Mouse (Mus musculus) MEL (cell line): Measurements from ENCODE around the gene Tsen15. TPM values are rescaled to one million over a fixed set of nuclear protein-coding genes. Genes with fewer than 3 reads are reported as not detected.

Experiments
- DNase-seq: peaks from one replicate; pipeline ENCODE4 v3.0.0; 2011; ENCODE audit warnings: low read depth, low spot score
- H3K27ac ChIP-seq: 2 replicates; pipeline ENCODE4 v1.5.1; 2012; ENCODE audit warnings: low read depth, mild to moderate bottlenecking, control low read depth, low read length, moderate library complexity; ENCODE audit not compliant: control insufficient read depth
- H3K27me3 ChIP-seq, 2 experiments: fragments of 150-350 bp in 1 of 2; sonication (generic) in 1 of 2; 2 replicates each; pipeline ENCODE4 v1.6.1; 2012; ENCODE audit warnings: low read length in 2 of 2, mild to moderate bottlenecking in 2 of 2, improper control_type of control experiment in 1 of 2, moderate library complexity in 1 of 2; ENCODE audit not compliant: insufficient read depth in 2 of 2, control insufficient read depth in 1 of 2
- H3K36me3 ChIP-seq, 2 experiments: 2 replicates each; pipeline ENCODE4 v1.6.1; 2012 to 2014; ENCODE audit warnings: low read length in 2 of 2, improper control_type of control experiment in 1 of 2, inconsistent platforms in 1 of 2, mild to moderate bottlenecking in 1 of 2; ENCODE audit not compliant: insufficient read depth in 2 of 2, control insufficient read depth in 1 of 2
- H3K4me1 ChIP-seq, 2 experiments: fragments of 150-350 bp in 1 of 2; sonication (generic) in 1 of 2; 2 replicates each; pipeline ENCODE4 v1.6.1; 2012; ENCODE audit warnings: low read length in 2 of 2, improper control_type of control experiment in 1 of 2, mild to moderate bottlenecking in 1 of 2; ENCODE audit not compliant: insufficient read depth in 2 of 2, control insufficient read depth in 1 of 2
- H3K4me3 ChIP-seq, 2 experiments: fragments of 150-350 bp in 1 of 2; sonication (generic) in 1 of 2; 2 replicates each; pipeline ENCODE4 v1.5.1; 2012; ENCODE audit warnings: low read depth in 2 of 2, low read length in 2 of 2, mild to moderate bottlenecking in 2 of 2, moderate library complexity in 2 of 2, control low read depth in 1 of 2, improper control_type of control experiment in 1 of 2; ENCODE audit not compliant: control insufficient read depth in 1 of 2, insufficient read depth in 1 of 2
- H3K79me2 ChIP-seq: 2 replicates; pipeline ENCODE4 v1.6.1; 2012; ENCODE audit warnings: mild to moderate bottlenecking, low read length, moderate library complexity; ENCODE audit not compliant: control insufficient read depth, poor library complexity, insufficient read depth
- H3K9ac ChIP-seq: 2 replicates; pipeline ENCODE4 v1.6.1; 2012; ENCODE audit warnings: low read depth, mild to moderate bottlenecking, control low read depth, low read length, moderate library complexity; ENCODE audit not compliant: control insufficient read depth, poor library complexity, severe bottlenecking
- H3K9me3 ChIP-seq: fragments of 150-350 bp; sonication (generic); replicated peaks from 2 replicates; pipeline ENCODE4 v1.6.1; 2012; ENCODE audit warnings: mild to moderate bottlenecking, low read length, improper control_type of control experiment, moderate library complexity; ENCODE audit not compliant: insufficient read depth
- CHD1 ChIP-seq: IDR thresholded peaks from 2 replicates; pipeline ENCODE4 v1.6.1; 2012; ENCODE audit warnings: low read depth, mild to moderate bottlenecking, inconsistent platforms, low read length, improper control_type of control experiment
- CHD2 ChIP-seq: IDR thresholded peaks from 2 replicates; pipeline ENCODE4 v1.6.1; 2011; ENCODE audit warnings: low read length, improper control_type of control experiment
- E2F4 ChIP-seq: IDR thresholded peaks from 2 replicates; pipeline ENCODE4 v1.6.1; 2011; ENCODE audit warnings: low read depth, low read length, improper control_type of control experiment, borderline replicate concordance
- EP300 ChIP-seq, 2 experiments: IDR thresholded peaks; 2 replicates each; pipeline ENCODE4 v1.6.1; 2011; ENCODE audit warnings: improper control_type of control experiment in 2 of 2, low read length in 2 of 2, low read depth in 1 of 2, mild to moderate bottlenecking in 1 of 2
- ETS1 ChIP-seq: IDR thresholded peaks from 2 replicates; pipeline ENCODE4 v1.6.1; 2012; ENCODE audit warnings: low read depth, mild to moderate bottlenecking, inconsistent platforms, low read length, improper control_type of control experiment, moderate library complexity
- GABPA ChIP-seq: IDR thresholded peaks from 2 replicates; pipeline ENCODE4 v1.6.1; 2012; ENCODE audit warnings: low read depth, mild to moderate bottlenecking, inconsistent platforms, low read length, improper control_type of control experiment, moderate library complexity
- GATA1 ChIP-seq: IDR thresholded peaks from 2 replicates; pipeline ENCODE4 v1.6.1; 2011; ENCODE audit warnings: low read depth, low read length, improper control_type of control experiment
- MAFK ChIP-seq: IDR thresholded peaks from 2 replicates; pipeline ENCODE4 v1.6.1; 2011; ENCODE audit warnings: low read depth, mild to moderate bottlenecking, low read length, improper control_type of control experiment, borderline replicate concordance
- MAZ ChIP-seq: IDR thresholded peaks from 2 replicates; pipeline ENCODE4 v1.6.1; 2012; ENCODE audit warnings: low read depth, mild to moderate bottlenecking, inconsistent platforms, low read length, improper control_type of control experiment
- MEF2A ChIP-seq: IDR thresholded peaks from 2 replicates; pipeline ENCODE4 v1.6.1; 2014; ENCODE audit warnings: low read depth, mild to moderate bottlenecking, inconsistent platforms, low read length, improper control_type of control experiment; ENCODE audit not compliant: poor library complexity, insufficient replicate concordance, severe bottlenecking; ENCODE audit errors: extremely low read depth
- MYB ChIP-seq: IDR thresholded peaks from 2 replicates; pipeline ENCODE4 v1.6.1; 2011; ENCODE audit warnings: mild to moderate bottlenecking, low read depth, low read length, improper control_type of control experiment
- POLR2A ChIP-seq, 2 experiments: IDR thresholded peaks; 2 replicates each; pipeline ENCODE4 v1.6.1; 2011 to 2012; ENCODE audit warnings: low read length in 2 of 2, mild to moderate bottlenecking in 2 of 2, control low read depth in 1 of 2, improper control_type of control experiment in 1 of 2, low read depth in 1 of 2, moderate library complexity in 1 of 2; ENCODE audit not compliant: control insufficient read depth in 1 of 2, insufficient read depth in 1 of 2, poor library complexity in 1 of 2
- POLR2AphosphoS5 ChIP-seq: IDR thresholded peaks from 2 replicates; pipeline ENCODE4 v1.6.1; 2012; ENCODE audit warnings: low read depth, borderline replicate concordance, mild to moderate bottlenecking, inconsistent platforms, low read length, moderate library complexity, mixed read lengths
- SIN3A ChIP-seq: IDR thresholded peaks from 2 replicates; pipeline ENCODE4 v1.6.1; 2012; ENCODE audit warnings: low read length, improper control_type of control experiment, inconsistent platforms
- TCF12 ChIP-seq: IDR thresholded peaks from 2 replicates; pipeline ENCODE4 v1.6.1; 2014; ENCODE audit warnings: low read depth, mild to moderate bottlenecking, inconsistent platforms, low read length, improper control_type of control experiment, moderate library complexity
- USF2 ChIP-seq, 2 experiments: IDR thresholded peaks; 2 replicates each; pipeline ENCODE4 v1.6.1; 2011 to 2012; ENCODE audit warnings: improper control_type of control experiment in 2 of 2, low read length in 2 of 2, borderline replicate concordance in 1 of 2, inconsistent platforms in 1 of 2, low read depth in 1 of 2, mild to moderate bottlenecking in 1 of 2; ENCODE audit not compliant: insufficient read depth in 1 of 2
- ZC3H11A ChIP-seq: IDR thresholded peaks from 2 replicates; pipeline ENCODE4 v1.6.1; 2012; ENCODE audit warnings: low read depth, mild to moderate bottlenecking, inconsistent platforms, low read length, improper control_type of control experiment
- ZKSCAN1 ChIP-seq: IDR thresholded peaks from 2 replicates; pipeline ENCODE4 v1.6.1; 2012; ENCODE audit warnings: low read depth, mild to moderate bottlenecking, inconsistent platforms, low read length, improper control_type of control experiment, moderate library complexity
- ZMIZ1 ChIP-seq: IDR thresholded peaks from 2 replicates; pipeline ENCODE4 v1.6.1; 2012; ENCODE audit warnings: low read depth, mild to moderate bottlenecking, inconsistent platforms, low read length, improper control_type of control experiment, moderate library complexity
- polyA plus RNA-seq, 2 experiments: library from polyadenylated mRNA; stranded (reverse) in 1 of 2; unstranded in 1 of 2; fragments of >175 nt in 1 of 2; fragments of >200 nt in 1 of 2; gene quantifications; 2 replicates each; pipeline versions ENCODE4 v1.2.1 to v1.2.4; 2012; ENCODE audit warnings: low replicate concordance in 2 of 2, low read depth in 1 of 2; ENCODE audit not compliant: insufficient read length in 2 of 2, insufficient read depth in 1 of 2, missing spikeins in 1 of 2
- total RNA-seq: library from RNA; depleted of rRNA; stranded (reverse); fragments of 300-350 nt; gene quantifications from 2 replicates; pipeline ENCODE4 v1.2.3, GENCODE M21; 2012

Tsen15 gene
- total and polyA plus RNA-seq, 3 experiments: 66.8 to 194 (median 68.3) TPM

DNA sequence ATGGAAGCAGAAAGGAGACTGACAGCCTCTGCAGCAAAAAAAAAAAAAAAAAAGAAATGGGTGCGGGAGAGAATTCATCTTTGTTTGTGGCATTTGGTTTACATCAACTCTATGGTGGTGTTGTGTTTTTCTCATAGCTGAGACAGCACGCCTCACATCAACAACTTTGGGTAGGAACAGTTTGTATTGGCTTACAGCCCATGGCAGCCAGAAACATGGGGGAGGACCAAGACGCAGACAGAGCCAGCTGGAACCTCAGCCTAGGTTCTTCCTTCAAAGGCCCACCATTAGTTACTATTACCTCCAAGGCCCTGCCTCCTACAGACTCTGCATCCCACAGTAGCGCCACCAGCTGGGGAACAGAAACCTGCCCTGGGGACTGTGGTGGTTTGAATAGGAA lies 29.8 kb downstream of the Tsen15 start:
- DNase-seq: no peak
- H3K4me1 ChIP-seq: no peaks in the 10 kb centered on the region
- H3K9ac ChIP-seq: no peak overlapping the region
- no peak overlapping the region for H3K27ac ChIP-seq
- peaks cover 0 to 8% of the 10 kb centered on the region in 2 experiments; a peak in 2 of 4 replicates for H3K27me3 ChIP-seq
- no peaks in the 10 kb centered on the region for H3K79me2 ChIP-seq
- H3K4me3 ChIP-seq: no peak overlapping the region
- no peak for TF ChIP-seq SIN3A
- TF ChIP-seq ZKSCAN1: no peak
- no peak for TF ChIP-seq GATA1
- no peak for TF ChIP-seq E2F4
- no peak for TF ChIP-seq MYB
- TF ChIP-seq MAFK: no peak
- TF ChIP-seq ZMIZ1: no peak
- TF ChIP-seq GABPA: no peak
- TF ChIP-seq USF2 (IDR thresholded peaks at IDR 0.05; ENCODE audit: borderline replicate concordance in 1 of 2, insufficient read depth in 1 of 2, low read depth in 1 of 2, low read length in 2 of 2): no peak
- no peak for TF ChIP-seq EP300 (IDR thresholded peaks at IDR 0.05; ENCODE audit: low read depth in 1 of 2, low read length in 2 of 2)
- no peaks in the 10 kb centered on the region for H3K9me3 ChIP-seq
- no peaks in the 10 kb centered on the region for H3K36me3 ChIP-seq

DNA sequence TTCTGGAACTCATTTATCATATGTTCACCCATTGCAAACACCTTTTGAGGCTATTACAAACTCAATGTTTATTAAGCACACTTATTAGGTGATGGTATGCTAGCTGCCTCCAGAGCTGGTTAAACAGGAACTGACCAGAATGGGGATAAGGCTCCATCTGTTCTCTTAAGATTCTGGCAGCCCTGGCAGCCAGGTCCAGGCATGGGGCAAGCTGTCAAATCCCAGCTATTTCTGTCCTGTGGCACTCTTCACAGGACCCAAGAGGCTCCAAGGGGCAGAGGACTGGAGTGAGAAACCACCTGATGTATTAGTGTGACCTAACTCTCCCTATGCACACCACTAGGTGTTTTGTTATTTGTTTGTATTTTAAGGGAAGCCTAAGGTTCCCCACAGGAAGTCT lies 38.5 kb downstream of the Tsen15 start:
- TF ChIP-seq GABPA: no peak
- TF ChIP-seq ZC3H11A: no peak
- TF ChIP-seq ETS1: no peak
- no peak for TF ChIP-seq POLR2AphosphoS5
- no peak for TF ChIP-seq EP300 (IDR thresholded peaks at IDR 0.05; ENCODE audit: low read depth in 1 of 2, low read length in 2 of 2)
- no peak for TF ChIP-seq CHD1
- no peak for TF ChIP-seq MAZ
- no peak for TF ChIP-seq CHD2
- no peak for TF ChIP-seq POLR2A (IDR thresholded peaks at IDR 0.05; ENCODE audit: control insufficient read depth in 1 of 2, insufficient read depth in 1 of 2, low read depth in 1 of 2, low read length in 2 of 2, poor library complexity in 1 of 2)
- TF ChIP-seq TCF12: no peak
- no peak for TF ChIP-seq MEF2A
- Histone ChIP-seq H3K9me3 (no peaks in the 10 kb centered on the region), H3K27ac (no peak overlapping the region), H3K36me3 (no peaks in the 10 kb centered on the region), H3K79me2 (no peaks in the 10 kb centered on the region), H3K27me3 (peaks cover 0 to 4% of the 10 kb centered on the region in 2 experiments; a peak in 3 of 4 replicates), H3K9ac (no peak overlapping the region), H3K4me1 (no peaks in the 10 kb centered on the region), H3K4me3 (no peak overlapping the region)
- no peak for DNase-seq
